Mouse (Mus musculus) thymus, adult 18-20 months (tissue): Measurements from ENCODE around the gene Olfr132.
"Not testable (repeated sequence)": the region's sequence is repeated elsewhere in the genome, so short reads cannot be mapped to it uniquely, and the experiment has no call there.

Experiments used
- DNase-seq, 2 experiments: peaks; one replicate each; pipeline ENCODE4 v3.0.0; 2022; ENCODE audit warnings: mixed read lengths in 2 of 2

Gene Olfr132

GRCm38 (mm10) chr17:38134426-38134825, at the start of gene Olfr132:
Olfr132 (minus strand) TSS chr17:38134526.
- no peak for DNase-seq

- no peak for DNase-seq
These were observed 36.8 kb upstream of the Olfr132 start, which contains the start of gene Olfr134 for GRCm38 (mm10) chr17:38171088-38171487. Olfr134 (plus strand) TSS chr17:38171388.

GRCm38 (mm10) chr17:38144981-38145380, 10.7 kb upstream of the Olfr132 start, which contains the start of gene Olfr133:
Olfr133 (plus strand) TSS chr17:38145281.
- DNase-seq, result no peak

GRCm38 (mm10) chr17:38125371-38125770, 9.0 kb downstream of the Olfr132 start:
- not testable (repeated sequence) for DNase-seq

GRCm38 (mm10) chr17:38124199-38124598, 10.1 kb downstream of the Olfr132 start:
- not testable (repeated sequence) for DNase-seq

GRCm38 (mm10) chr17:38088593-38088992, 45.7 kb downstream of the Olfr132 start, which contains the start of gene Olfr131:
Olfr131 (minus strand) TSS chr17:38088693.
- no peak for DNase-seq

GRCm38 (mm10) chr17:38082364-38082763, 52.0 kb downstream of the Olfr132 start:
- no peak for DNase-seq
